Mouse (Mus musculus) cerebellum, adult 2 months (tissue): ENCODE results near the gene Gemin7.

Experiments used
- CTCF ChIP-seq: fragments of 200-500 bp; IDR thresholded peaks from 2 replicates; pipeline ENCODE4 v1.5.1; 2011; ENCODE audit warnings: low read depth, mild to moderate bottlenecking, control low read depth, low read length, moderate library complexity, borderline replicate concordance; ENCODE audit not compliant: insufficient read depth
- POLR2A ChIP-seq: fragments of 200-500 bp; IDR thresholded peaks from 2 replicates; pipeline ENCODE4 v1.6.1; 2011; ENCODE audit warnings: low read length, control low read depth, borderline replicate concordance; ENCODE audit not compliant: insufficient read depth

- no peak for TF ChIP-seq CTCF
- TF ChIP-seq POLR2A: no peak
Observed at GRCm38 (mm10) chr7:19524420-19525104, 52.8 kb downstream of the Gemin7 start.
